Comparison of ENCODE assay signal across 8 mouse cellular contexts in the genomic region with DNA sequence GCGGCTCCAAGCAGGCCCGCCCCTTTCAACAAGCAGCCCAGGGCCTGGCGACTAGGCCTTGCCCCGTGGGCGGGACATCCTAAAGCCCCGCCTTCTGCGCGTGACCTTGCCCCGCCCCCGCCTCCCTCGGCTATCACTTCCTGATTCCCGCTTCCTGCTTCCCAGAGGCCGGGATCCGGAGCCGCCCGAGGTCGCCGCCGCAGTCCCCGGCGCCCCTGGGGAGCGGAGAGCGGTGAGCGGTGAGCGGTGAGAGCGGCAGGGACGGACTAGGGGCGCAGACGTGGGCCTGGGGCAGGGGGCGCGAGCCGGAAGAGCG. TPM values are rescaled to one million over a fixed set of nuclear protein-coding genes. Genes with fewer than 3 reads are reported as not detected.
DNase-seq lines count a peak whose midpoint lies in the region; ATAC-seq and TF ChIP-seq lines count a peak whose summit lies in the region.

TSS of gene Coro1b (plus strand) at position 129 of the 316 bp plus-strand sequence.

- H3K27me3 ChIP-seq in embryonic facial prominence, embryonic 13.5 days, result no peaks in the 10 kb centered on the region
- H3K27me3 ChIP-seq in heart, adult 2 months (ENCODE audit: control insufficient read depth, insufficient read depth, low read length), result no peaks in the 10 kb centered on the region
- no peaks in the 10 kb centered on the region for H3K27me3 ChIP-seq in limb, embryonic 13.5 days
- H3K27me3 ChIP-seq in midbrain, embryonic 16.5 days (ENCODE audit: control insufficient read depth, insufficient read depth, low read depth, low read length), result no peaks in the 10 kb centered on the region

- H3K9ac ChIP-seq in embryonic facial prominence, embryonic 13.5 days, result peak within 1 kb of the TSS; percentile 89
- peak within 1 kb of the TSS; percentile 91 for H3K9ac ChIP-seq in heart, adult 2 months (ENCODE audit: low read depth, low read length)
- peak within 1 kb of the TSS; percentile 91 for H3K9ac ChIP-seq in limb, embryonic 13.5 days
- H3K9ac ChIP-seq in midbrain, embryonic 16.5 days (ENCODE audit: low read depth, low read length), result peak within 1 kb of the TSS; percentile 96

- DNase-seq in 3134 (ENCODE audit: extremely low read depth, insufficient read length, low spot score), result peak; percentile 96
- peak; percentile 98 to 99 for DNase-seq in adrenal gland, postnatal 36 days
- peak; percentile 98 to 100 for DNase-seq in heart, adult 2 months
- DNase-seq in kidney, adult 8-10 months, result peak; percentile 97 to 98
- DNase-seq in spleen, postnatal 10 days (ENCODE audit: low spot score in 2 of 2), result peak; percentile 93 to 96

- peaks cover 24% of the 10 kb centered on the region for H3K4me1 ChIP-seq in embryonic facial prominence, embryonic 13.5 days
- H3K4me1 ChIP-seq in heart, adult 2 months (ENCODE audit: control insufficient read depth, insufficient read depth, low read length), result peaks cover 10% of the 10 kb centered on the region
- peaks cover 18% of the 10 kb centered on the region for H3K4me1 ChIP-seq in limb, embryonic 13.5 days
- H3K4me1 ChIP-seq in midbrain, embryonic 16.5 days (ENCODE audit: control insufficient read depth, insufficient read depth, low read length), result peaks cover 15% of the 10 kb centered on the region

- peak within 1 kb of the TSS; percentile 72 for H3K27ac ChIP-seq in embryonic facial prominence, embryonic 13.5 days
- peak within 1 kb of the TSS; percentile 97 for H3K27ac ChIP-seq in heart, adult 2 months
- peak within 1 kb of the TSS; percentile 58; the same call in 1 of the 2 replicates for H3K27ac ChIP-seq in limb, embryonic 13.5 days
- H3K27ac ChIP-seq in midbrain, embryonic 16.5 days (ENCODE audit: low read length), result peak within 1 kb of the TSS; percentile 72

- peaks cover 39% of the 10 kb centered on the region for H3K36me3 ChIP-seq in embryonic facial prominence, embryonic 13.5 days
- no peaks in the 10 kb centered on the region for H3K36me3 ChIP-seq in heart, adult 2 months (ENCODE audit: control insufficient read depth, insufficient read depth, low read length)
- H3K36me3 ChIP-seq in limb, embryonic 13.5 days, result peaks cover 35% of the 10 kb centered on the region
- H3K36me3 ChIP-seq in midbrain, embryonic 16.5 days (ENCODE audit: control insufficient read depth, insufficient read depth, low read length), result peaks cover 2% of the 10 kb centered on the region; the same call in 1 of the 2 replicates

- TF ChIP-seq EP300 in heart, adult 2 months (IDR thresholded peaks at IDR 0.05; ENCODE audit: insufficient read depth, low read depth, low read length), result 0 out of 2 replicates have a peak, but pooled peaks have one; percentile 48

- H3K9me3 ChIP-seq in embryonic facial prominence, embryonic 13.5 days, result no peaks in the 10 kb centered on the region
- H3K9me3 ChIP-seq in limb, embryonic 13.5 days, result no peaks in the 10 kb centered on the region
- no peaks in the 10 kb centered on the region for H3K9me3 ChIP-seq in midbrain, embryonic 16.5 days (replicated peaks; ENCODE audit: control insufficient read depth, low read length, poor library complexity, severe bottlenecking)

- intact Hi-C loops in heart, adult 2 months (cut with DNase I), result loop anchor here (2.0 kb wide), 1 partner anchor 14 kb away; the partner anchor contains the start of gene Rps6kb2

- peak within 1 kb of the TSS; percentile 89 for H3K4me2 ChIP-seq in embryonic facial prominence, embryonic 13.5 days
- H3K4me2 ChIP-seq in limb, embryonic 13.5 days (replicated peaks), result peak within 1 kb of the TSS; percentile 91
- H3K4me2 ChIP-seq in midbrain, embryonic 16.5 days (ENCODE audit: low read length), result peak within 1 kb of the TSS; percentile 96

- no peaks in the 10 kb centered on the region for H3K79me2 ChIP-seq in heart, adult 2 months (replicated peaks; ENCODE audit: control insufficient read depth, insufficient read depth, low read length)

- TF ChIP-seq CTCF in heart, adult 2 months (IDR thresholded peaks at IDR 0.05), result no peak

- ATAC-seq in embryonic facial prominence, embryonic 13.5 days (ENCODE audit: insufficient number of reproducible peaks, insufficient read depth, low FRiP score, low TSS enrichment, low read depth), result peak; percentile 92
- ATAC-seq in limb, embryonic 13.5 days (ENCODE audit: low FRiP score, low read depth), result peak; percentile 96
- peak; percentile 93 for ATAC-seq in midbrain, embryonic 16.5 days

- TF ChIP-seq POLR2A in heart, adult 2 months (IDR thresholded peaks at IDR 0.05; ENCODE audit: insufficient read depth, low read depth, low read length), result peak; percentile 82; the same call in 1 of the 2 replicates

- WGBS in embryonic facial prominence, embryonic 13.5 days, result under 1% methylated on average over 29 of the region's 33 CpGs
- under 1% methylated on average over 33 of the region's 33 CpGs for WGBS in heart, adult 2 months
- WGBS in limb, embryonic 13.5 days, result under 1% methylated on average over 33 of the region's 33 CpGs
- under 1% methylated on average over 32 of the region's 33 CpGs for WGBS in midbrain, embryonic 16.5 days

- peak within 1 kb of the TSS; percentile 87 for H3K4me3 ChIP-seq in embryonic facial prominence, embryonic 13.5 days
- peak within 1 kb of the TSS; percentile 75 for H3K4me3 ChIP-seq in heart, adult 2 months
- peak within 1 kb of the TSS; percentile 94 for H3K4me3 ChIP-seq in limb, embryonic 13.5 days
- H3K4me3 ChIP-seq in midbrain, embryonic 16.5 days (ENCODE audit: low read depth, low read length), result peak within 1 kb of the TSS; percentile 92

RNA-seq across cellular contexts. Expression of gene Coro1b, which starts in this region (rescaled TPM):
- total RNA-seq in adrenal gland, postnatal 36 days (2021), result 100 to 1,000 TPM; 171 to 195 TPM
- polyA plus RNA-seq in embryonic facial prominence, embryonic 13.5 days (2015; fragmentation: Nextera tagmentation; extraction: Ambion mirVana), result 129 and 150 TPM in 2 replicates
- total RNA-seq in heart, adult 2 months (2021), result 10 to 100 TPM; 43.9 to 45.1 TPM
- 83.3 and 95.0 TPM in 2 replicates for polyA plus RNA-seq in heart, adult 2 months (2012; rRNA removed)
- polyA plus RNA-seq in limb, embryonic 13.5 days (2015; fragmentation: Nextera tagmentation; extraction: Ambion mirVana), result 137 and 146 TPM in 2 replicates
- polyA plus RNA-seq in midbrain, embryonic 16.5 days (2015; fragmentation: Nextera tagmentation; extraction: Ambion mirVana), result 102 and 119 TPM in 2 replicates

Comparison
In these comparisons a context has a peak if more than half of its experiments do, and no peak if none do; other contexts are left out.
1. Peak in every context shown above with its lines: DNase-seq, ATAC-seq, H3K4me3 ChIP-seq and H3K27ac ChIP-seq.